Mouse (Mus musculus) bone marrow, adult 2 months (tissue): Measurements from ENCODE around the gene Tmem169. TPM values are rescaled to one million over a fixed set of nuclear protein-coding genes. Genes with fewer than 3 reads are reported as not detected.

ENCODE experiments used
- H3K27ac ChIP-seq: fragments of 200-500 bp; 2 replicates; pipeline ENCODE4 v1.5.1; 2012; ENCODE audit warnings: low read depth, mild to moderate bottlenecking, control low read depth, inconsistent platforms, low read length; ENCODE audit not compliant: control insufficient read depth, poor library complexity, insufficient read depth
- H3K4me1 ChIP-seq: fragments of 200-500 bp; 2 replicates; pipeline ENCODE4 v1.6.1; 2011; ENCODE audit warnings: low read length; ENCODE audit not compliant: control insufficient read depth, insufficient read depth
- H3K4me3 ChIP-seq: fragments of 200-500 bp; replicated peaks from 2 replicates; pipeline ENCODE3; 2011; ENCODE audit warnings: mild to moderate bottlenecking, low read depth, low read length, control low read depth; ENCODE audit not compliant: control insufficient read depth
- CTCF ChIP-seq: fragments of 200-500 bp; IDR thresholded peaks from 2 replicates; pipeline ENCODE4 v1.5.1; 2011; ENCODE audit warnings: low read length, control low read depth; ENCODE audit not compliant: control insufficient read depth, insufficient read depth
- POLR2A ChIP-seq: fragments of 200-500 bp; IDR thresholded peaks from 2 replicates; pipeline ENCODE4 v1.6.1; 2011; ENCODE audit warnings: low read depth, mild to moderate bottlenecking, control low read depth, low read length, borderline replicate concordance; ENCODE audit not compliant: control insufficient read depth
- WGBS: fragments of 180-500 bp; shearing (Covaris S2); methylation state at CpG from one replicate; pipeline ENCODE4 v1.1.7; 2018; 5-methylcytosine and 5-hydroxymethylcytosine counted together
- polyA plus RNA-seq: library from polyadenylated mRNA; stranded (reverse); fragments of >200 nt; gene quantifications from 2 replicates; pipeline ENCODE4 v1.2.4, GENCODE M21; 2011; ENCODE audit warnings: low replicate concordance; ENCODE audit not compliant: missing spikeins, insufficient read depth, insufficient read length

The Tmem169 gene
- polyA plus RNA-seq, 1 experiment: 1.0 TPM

- Histone ChIP-seq H3K4me1 (no peaks in the 10 kb centered on the region; the same call in 1 of the 2 replicates), H3K4me3 (no peak overlapping the region), H3K27ac (no peak overlapping the region)
- no peak for TF ChIP-seq CTCF
- no peak for TF ChIP-seq POLR2A
- WGBS: 83% methylated on average over 4 of the region's 4 CpGs
Observed at GRCm38 (mm10) chr1:72291421-72291820, 7.3 kb downstream of the Tmem169 start.

DNA sequence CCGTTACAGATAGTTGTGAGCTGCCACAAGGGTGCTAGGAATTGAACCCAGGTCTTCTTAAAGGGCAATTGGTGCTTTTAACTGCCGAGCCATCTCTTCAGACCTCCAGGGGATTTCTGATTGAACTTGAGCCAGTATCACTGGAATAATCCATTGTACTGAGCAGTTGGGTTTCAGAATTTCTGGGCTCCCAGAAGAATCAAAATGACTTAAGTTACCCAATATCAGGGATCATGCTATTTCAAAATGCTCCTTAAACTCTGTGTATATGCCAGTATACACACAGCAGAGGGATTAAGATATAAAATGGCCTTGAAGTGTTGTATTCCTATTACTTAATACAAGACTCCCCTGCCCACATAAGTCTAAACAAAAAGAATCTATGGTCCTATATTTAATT, 7.8 kb downstream of the Tmem169 start:
- no peak for TF ChIP-seq CTCF
- no peak for TF ChIP-seq POLR2A
- H3K27ac ChIP-seq: no peak overlapping the region
- H3K4me1 ChIP-seq: no peaks in the 10 kb centered on the region; the same call in 1 of the 2 replicates
- H3K4me3 ChIP-seq: no peak overlapping the region
- 82% methylated on average over 2 of the region's 2 CpGs for WGBS

- Histone ChIP-seq H3K27ac (no peak overlapping the region), H3K4me1 (no peaks in the 10 kb centered on the region), H3K4me3 (no peak overlapping the region)
- TF ChIP-seq CTCF (no peak), POLR2A (no peak)
- 60% methylated on average over 4 of the region's 4 CpGs for WGBS
Observed at GRCm38 (mm10) chr1:72293869-72294663, 9.9 kb downstream of the Tmem169 start.

DNA sequence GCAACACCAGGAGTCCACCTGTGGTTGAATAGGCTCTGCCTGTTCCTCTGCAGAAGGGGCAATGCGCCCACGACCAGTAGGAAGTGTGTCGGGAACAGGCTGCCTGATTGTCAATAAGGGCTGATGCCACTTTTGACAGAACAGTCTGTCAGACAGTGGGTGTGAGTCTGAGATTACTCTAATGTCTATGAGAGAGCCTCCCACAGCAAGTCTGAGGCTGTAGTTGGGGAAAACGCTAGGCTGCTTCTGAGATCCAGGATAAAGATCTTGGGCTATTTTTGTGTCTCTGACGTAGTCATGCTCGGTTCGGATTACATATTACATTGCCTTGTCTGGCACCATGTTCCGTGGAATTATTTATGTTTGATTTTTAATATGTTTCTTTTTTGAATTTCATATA, 11.6 kb downstream of the Tmem169 start:
- H3K4me3 ChIP-seq: no peak overlapping the region
- WGBS: 76% methylated on average over 8 of the region's 8 CpGs
- H3K27ac ChIP-seq: no peak overlapping the region
- H3K4me1 ChIP-seq: no peaks in the 10 kb centered on the region
- TF ChIP-seq CTCF (no peak), POLR2A (no peak)

DNA sequence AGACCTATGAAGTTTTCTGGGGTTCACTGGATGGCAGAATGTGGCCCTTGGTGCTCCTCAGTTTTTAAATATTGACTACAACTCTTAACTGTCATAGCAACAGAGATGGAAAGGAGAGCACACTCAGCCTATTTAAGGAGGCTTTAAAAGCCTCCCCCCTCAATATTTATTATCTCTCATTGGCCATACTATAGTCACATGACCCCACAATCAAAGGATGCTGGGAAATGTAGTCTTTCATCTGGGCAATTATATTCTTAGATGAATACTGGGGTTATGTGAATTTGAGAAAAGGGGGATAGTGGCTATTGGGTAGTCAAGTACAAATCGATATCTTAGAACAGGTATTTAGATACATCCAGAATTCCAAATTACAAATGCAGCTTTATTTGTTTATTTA, 17.7 kb downstream of the Tmem169 start:
- WGBS: 79% methylated on average over 1 of the region's 1 CpGs
- TF ChIP-seq CTCF: no peak
- no peak for TF ChIP-seq POLR2A
- Histone ChIP-seq H3K27ac (no peak overlapping the region), H3K4me3 (no peak overlapping the region), H3K4me1 (no peaks in the 10 kb centered on the region)

DNA sequence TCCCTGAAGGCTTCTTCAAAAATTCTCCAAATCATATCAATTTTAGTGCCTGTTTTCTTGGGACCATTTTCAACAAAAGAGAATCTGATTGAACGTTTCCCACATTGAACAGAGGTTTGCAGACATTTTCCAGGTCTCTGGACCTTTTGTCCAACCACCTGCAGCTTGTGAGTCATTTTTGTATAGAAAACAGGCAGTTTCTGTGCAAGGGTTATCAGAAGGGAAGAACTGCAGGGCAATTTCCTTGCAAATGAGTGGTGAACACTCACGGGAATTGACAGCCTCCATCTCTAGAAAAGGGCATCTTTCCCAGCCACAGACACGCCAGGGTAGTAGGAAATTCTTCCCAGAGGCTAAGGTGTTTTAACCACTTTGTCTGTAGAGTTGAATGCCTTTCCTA, 22.1 kb downstream of the Tmem169 start:
- 58% methylated on average over 3 of the region's 3 CpGs for WGBS
- Histone ChIP-seq H3K27ac (no peak overlapping the region), H3K4me1 (no peaks in the 10 kb centered on the region), H3K4me3 (no peak overlapping the region)
- TF ChIP-seq CTCF: no peak
- no peak for TF ChIP-seq POLR2A

GRCm38 (mm10) chr1:72306679-72307181, 22.6 kb downstream of the Tmem169 start:
- WGBS: 2% methylated on average over 11 of the region's 11 CpGs
- TF ChIP-seq CTCF: peak; percentile 57
- TF ChIP-seq POLR2A: no peak
- Histone ChIP-seq H3K27ac (no peak overlapping the region), H3K4me1 (no peaks in the 10 kb centered on the region), H3K4me3 (peak overlapping the region; percentile 92)

GRCm38 (mm10) chr1:72307317-72307798, 23.2 kb downstream of the Tmem169 start, which contains the start of gene Xrcc5:
Gene Xrcc5 (plus strand): TSS chr1:72307421.
- 2% methylated on average over 21 of the region's 21 CpGs for WGBS

More at GRCm38 (mm10) chr1:72307317-72307798, 23.2 kb downstream of the Tmem169 start, which contains the start of gene Xrcc5:
- Histone ChIP-seq H3K4me1 (no peaks in the 10 kb centered on the region), H3K27ac (no peak within 1 kb of the TSS), H3K4me3 (peak within 1 kb of the TSS; percentile 92)
- TF ChIP-seq CTCF (no peak), POLR2A (peak; percentile 24; the same call in 1 of the 2 replicates)
